Mouse (Mus musculus): ENCODE data around the gene Bahcc1.
A peak's percentile ranks its signal among the peaks of the same experiment; 100 is the strongest.

Bahcc1 gene

GRCm38 (mm10) chr11:120232230-120233097, at the start of gene Bahcc1:
TSS of gene Bahcc1 (plus strand) at chr11:120232947.
- DNase-seq (ENCODE audit: inconsistent age in 2 of 2, low spot score in 1 of 2): peak; percentile 100

- no peak for DNase-seq (ENCODE audit: inconsistent age in 2 of 2, low spot score in 1 of 2)
These were observed 49.6 kb upstream of the Bahcc1 start for GRCm38 (mm10) chr11:120183180-120183579.

- no peak for DNase-seq (ENCODE audit: inconsistent age in 2 of 2, low spot score in 1 of 2)
These were observed 49.0 kb upstream of the Bahcc1 start for GRCm38 (mm10) chr11:120183708-120184107.

- peak; percentile 70 to 88 for DNase-seq (ENCODE audit: inconsistent age in 2 of 2, low spot score in 1 of 2)
These were observed 48.1 kb upstream of the Bahcc1 start for GRCm38 (mm10) chr11:120184371-120185315.

GRCm38 (mm10) chr11:120185316-120186141, 47.2 kb upstream of the Bahcc1 start:
- DNase-seq (ENCODE audit: inconsistent age in 2 of 2, low spot score in 1 of 2): peak; percentile 87 to 93

GRCm38 (mm10) chr11:120186145-120186740, 46.5 kb upstream of the Bahcc1 start:
- peak in 1 of 2 experiments; percentile 78 for DNase-seq (ENCODE audit: inconsistent age in 2 of 2, low spot score in 1 of 2)

GRCm38 (mm10) chr11:120186821-120187235, 45.9 kb upstream of the Bahcc1 start:
- DNase-seq (ENCODE audit: inconsistent age in 2 of 2, low spot score in 1 of 2): peak; percentile 62 to 88

GRCm38 (mm10) chr11:120187236-120188101, 45.3 kb upstream of the Bahcc1 start:
- DNase-seq (ENCODE audit: inconsistent age in 2 of 2, low spot score in 1 of 2): peak; percentile 59 to 85

GRCm38 (mm10) chr11:120188102-120188480, 44.7 kb upstream of the Bahcc1 start:
- peak in 1 of 2 experiments; percentile 55 for DNase-seq (ENCODE audit: inconsistent age in 2 of 2, low spot score in 1 of 2)

- DNase-seq (ENCODE audit: inconsistent age in 2 of 2, low spot score in 1 of 2): peak; percentile 71 to 94
These were observed 44.0 kb upstream of the Bahcc1 start for GRCm38 (mm10) chr11:120188481-120189441.

GRCm38 (mm10) chr11:120189459-120190312, 43.1 kb upstream of the Bahcc1 start:
- DNase-seq (ENCODE audit: inconsistent age in 2 of 2, low spot score in 1 of 2): peak; percentile 99

- DNase-seq (ENCODE audit: inconsistent age in 2 of 2, low spot score in 1 of 2): peak in 1 of 2 experiments; percentile 73
These were observed 42.0 kb upstream of the Bahcc1 start for GRCm38 (mm10) chr11:120190526-120191412.

GRCm38 (mm10) chr11:120198831-120199230, 33.9 kb upstream of the Bahcc1 start:
- DNase-seq (ENCODE audit: inconsistent age in 2 of 2, low spot score in 1 of 2): no peak

GRCm38 (mm10) chr11:120199766-120200165, 33.0 kb upstream of the Bahcc1 start:
- DNase-seq (ENCODE audit: inconsistent age in 2 of 2, low spot score in 1 of 2): no peak

- peak; percentile 64 to 78 for DNase-seq (ENCODE audit: inconsistent age in 2 of 2, low spot score in 1 of 2)
These were observed 32.1 kb upstream of the Bahcc1 start for GRCm38 (mm10) chr11:120200621-120201020.

GRCm38 (mm10) chr11:120204200-120204599, 28.5 kb upstream of the Bahcc1 start:
- no peak for DNase-seq (ENCODE audit: inconsistent age in 2 of 2, low spot score in 1 of 2)
